Mouse (Mus musculus) ES-Bruce4 (cell line): ENCODE measurements around the gene Sprr2f. TPM values are rescaled to one million over a fixed set of nuclear protein-coding genes. Genes with fewer than 3 reads are reported as not detected.

Source experiments
- H3K27ac ChIP-seq: 2 replicates; pipeline ENCODE4 v1.5.1; 2012; ENCODE audit warnings: low read length, inconsistent platforms; ENCODE audit not compliant: insufficient read depth
- H3K27me3 ChIP-seq: 2 replicates; pipeline ENCODE4 v1.6.1; 2012; ENCODE audit warnings: mild to moderate bottlenecking, low read length, inconsistent platforms; ENCODE audit not compliant: control insufficient read depth, poor library complexity, insufficient read depth, severe bottlenecking
- H3K36me3 ChIP-seq: 2 replicates; pipeline ENCODE4 v1.6.1; 2012; ENCODE audit warnings: inconsistent platforms, mild to moderate bottlenecking, low read length, moderate library complexity; ENCODE audit not compliant: control insufficient read depth, poor library complexity, insufficient read depth, severe bottlenecking
- H3K4me1 ChIP-seq: one replicate; pipeline ENCODE4 v1.8.1; 2011; ENCODE audit warnings: low read length; ENCODE audit not compliant: control insufficient read depth, insufficient read depth
- H3K4me3 ChIP-seq: 2 replicates; pipeline ENCODE4 v1.5.1; 2011; ENCODE audit warnings: low read depth, mild to moderate bottlenecking, low read length
- H3K9ac ChIP-seq: 2 replicates; pipeline ENCODE4 v1.6.1; 2012; ENCODE audit warnings: low read depth, mild to moderate bottlenecking, inconsistent platforms; ENCODE audit not compliant: poor library complexity, severe bottlenecking
- H3K9me3 ChIP-seq: replicated peaks from 2 replicates; pipeline ENCODE4 v1.6.1; 2012; ENCODE audit warnings: mild to moderate bottlenecking, low read length, inconsistent platforms; ENCODE audit not compliant: control insufficient read depth, poor library complexity, insufficient read depth, severe bottlenecking
- CTCF ChIP-seq: IDR thresholded peaks from one replicate; pipeline ENCODE4 v1.8.1; 2011; ENCODE audit warnings: low read depth, low read length
- EP300 ChIP-seq: IDR thresholded peaks from 2 replicates; pipeline ENCODE4 v1.6.1; 2011; ENCODE audit warnings: low read depth, low read length; ENCODE audit not compliant: insufficient read depth
- POLR2A ChIP-seq: IDR thresholded peaks from one replicate; pipeline ENCODE4 v1.8.1; 2011; ENCODE audit warnings: low read length; ENCODE audit not compliant: insufficient read depth
- polyA plus RNA-seq: library from polyadenylated mRNA; stranded (reverse); fragments of >200 nt; gene quantifications from 2 replicates; pipeline ENCODE4 v1.2.4, GENCODE M21; 2011; ENCODE audit warnings: low read depth; ENCODE audit not compliant: missing spikeins, insufficient read depth, insufficient read length

The Sprr2f gene
- polyA plus RNA-seq, 1 experiment, result not detected

- Histone ChIP-seq H3K27me3 (no peaks in the 10 kb centered on the region), H3K4me3 (no peak overlapping the region), H3K9me3 (no peaks in the 10 kb centered on the region), H3K27ac (no peak overlapping the region), H3K4me1 (no peaks in the 10 kb centered on the region), H3K36me3 (no peaks in the 10 kb centered on the region), H3K9ac (no peak overlapping the region)
- TF ChIP-seq EP300 (no peak), CTCF (no peak), POLR2A (no peak)
Measured at GRCm38 (mm10) chr3:92361619-92362018, 3.4 kb upstream of the Sprr2f start.

- H3K4me3 ChIP-seq, result no peak overlapping the region
- no peak overlapping the region for H3K27ac ChIP-seq
- H3K4me1 ChIP-seq, result no peaks in the 10 kb centered on the region
- no peaks in the 10 kb centered on the region for H3K9me3 ChIP-seq
- no peaks in the 10 kb centered on the region for H3K27me3 ChIP-seq
- H3K36me3 ChIP-seq, result no peaks in the 10 kb centered on the region
- H3K9ac ChIP-seq, result no peak overlapping the region
- TF ChIP-seq CTCF, result no peak
- no peak for TF ChIP-seq POLR2A
- TF ChIP-seq EP300, result no peak
Measured at GRCm38 (mm10) chr3:92373613-92374012, 8.6 kb downstream of the Sprr2f start.

GRCm38 (mm10) chr3:92385385-92385784, 20.4 kb downstream of the Sprr2f start, which contains the start of gene Sprr2h:
Sprr2h (plus strand) TSS chr3:92385685.
- Histone ChIP-seq H3K36me3 (no peaks in the 10 kb centered on the region), H3K27ac (no peak within 1 kb of the TSS), H3K4me3 (no peak within 1 kb of the TSS), H3K4me1 (peaks cover 2% of the 10 kb centered on the region), H3K27me3 (no peaks in the 10 kb centered on the region), H3K9me3 (no peaks in the 10 kb centered on the region), H3K9ac (no peak within 1 kb of the TSS)
- TF ChIP-seq CTCF, result no peak
- TF ChIP-seq EP300, result no peak
- TF ChIP-seq POLR2A, result no peak

GRCm38 (mm10) chr3:92394301-92394700, 29.3 kb downstream of the Sprr2f start:
- Histone ChIP-seq H3K27ac (no peak overlapping the region), H3K9ac (no peak overlapping the region), H3K4me3 (no peak overlapping the region), H3K27me3 (no peaks in the 10 kb centered on the region), H3K4me1 (peaks cover under 1% of the 10 kb centered on the region), H3K36me3 (no peaks in the 10 kb centered on the region), H3K9me3 (no peaks in the 10 kb centered on the region)
- no peak for TF ChIP-seq CTCF
- no peak for TF ChIP-seq POLR2A
- TF ChIP-seq EP300, result no peak

GRCm38 (mm10) chr3:92407691-92408090, 42.7 kb downstream of the Sprr2f start, which contains the start of gene Sprr2i:
Sprr2i (plus strand) TSS chr3:92407991.
- Histone ChIP-seq H3K27me3 (no peaks in the 10 kb centered on the region), H3K27ac (no peak within 1 kb of the TSS), H3K36me3 (no peaks in the 10 kb centered on the region), H3K4me3 (no peak within 1 kb of the TSS), H3K4me1 (no peaks in the 10 kb centered on the region), H3K9me3 (no peaks in the 10 kb centered on the region), H3K9ac (no peak within 1 kb of the TSS)
- no peak for TF ChIP-seq POLR2A

Other genes starting within 250 kb of the Sprr2f start
- gene Prr9, start 241.2 kb upstream of the Sprr2f start, polyA plus RNA-seq, result not detected in 2 replicates
- not detected in 2 replicates for gene Lelp1, start 222.4 kb upstream of the Sprr2f start, polyA plus RNA-seq
- gene Sprr2a1, start 149.4 kb upstream of the Sprr2f start, polyA plus RNA-seq, result 1.4 and 1.7 TPM in 2 replicates
- 133 and 151 TPM in 2 replicates for gene Sprr2a2, start 149.3 kb upstream of the Sprr2f start, polyA plus RNA-seq
- 36.5 and 39.1 TPM in 2 replicates for gene Sprr2a3, start 79.8 kb upstream of the Sprr2f start, polyA plus RNA-seq
- not detected in 2 replicates for gene Sprr2b, start 48.6 kb upstream of the Sprr2f start, polyA plus RNA-seq
- gene Sprr2d, start 26.0 kb upstream of the Sprr2f start, polyA plus RNA-seq, result not detected in 2 replicates
- not detected in 2 replicates for gene Sprr2e, start 13.0 kb upstream of the Sprr2f start, polyA plus RNA-seq
- not detected in 2 replicates for gene Sprr2h, start 20.5 kb downstream of the Sprr2f start, polyA plus RNA-seq
- gene Sprr2i, start 42.8 kb downstream of the Sprr2f start, polyA plus RNA-seq, result not detected in 2 replicates
- gene Sprr2j-ps, start 52.9 kb downstream of the Sprr2f start, polyA plus RNA-seq, result not detected in 2 replicates
- gene Gm9774, start 64.2 kb downstream of the Sprr2f start, polyA plus RNA-seq, result 41.5 and 42.0 TPM in 2 replicates
- gene Sprr2k, start 67.4 kb downstream of the Sprr2f start, polyA plus RNA-seq, result not detected in 2 replicates
- gene Sprr1b, start 73.6 kb downstream of the Sprr2f start, polyA plus RNA-seq, result not detected in 2 replicates
- gene Sprr3, start 93.5 kb downstream of the Sprr2f start, polyA plus RNA-seq, result not detected in 2 replicates
- 1.5 TPM in 1 of 2 replicates, not detected in the other for gene Sprr1a, start 120.7 kb downstream of the Sprr2f start, polyA plus RNA-seq
- not detected in 2 replicates for gene Sprr4, start 135.3 kb downstream of the Sprr2f start, polyA plus RNA-seq
- not detected in 2 replicates for gene 2310046K23Rik, start 169.3 kb downstream of the Sprr2f start, polyA plus RNA-seq
- gene Ivl, start 208.5 kb downstream of the Sprr2f start, polyA plus RNA-seq, result not detected in 2 replicates
- not detected in 2 replicates for gene Smcp, start 223.8 kb downstream of the Sprr2f start, polyA plus RNA-seq
- not detected in 2 replicates for gene 2210017I01Rik, start 242.3 kb downstream of the Sprr2f start, polyA plus RNA-seq